Mouse (Mus musculus) liver, embryonic 14.5 days (tissue): ENCODE measurements at regions not wholly inside any gene's neighbourhood (a gene's known extent, or its start where the extent isn't known, plus 50 kb on each side); places are given as distances from the start of the nearest gene placed in this dataset.

Experiments used
- CTCF ChIP-seq: IDR thresholded peaks from 2 replicates; pipeline ENCODE4 v1.5.1; 2016; ENCODE audit warnings: antibody characterized with exemption, low read depth, control low read depth
- EP300 ChIP-seq: IDR thresholded peaks from 2 replicates; pipeline ENCODE4 v1.6.1; 2016; ENCODE audit warnings: antibody characterized with exemption, low read depth

DNA sequence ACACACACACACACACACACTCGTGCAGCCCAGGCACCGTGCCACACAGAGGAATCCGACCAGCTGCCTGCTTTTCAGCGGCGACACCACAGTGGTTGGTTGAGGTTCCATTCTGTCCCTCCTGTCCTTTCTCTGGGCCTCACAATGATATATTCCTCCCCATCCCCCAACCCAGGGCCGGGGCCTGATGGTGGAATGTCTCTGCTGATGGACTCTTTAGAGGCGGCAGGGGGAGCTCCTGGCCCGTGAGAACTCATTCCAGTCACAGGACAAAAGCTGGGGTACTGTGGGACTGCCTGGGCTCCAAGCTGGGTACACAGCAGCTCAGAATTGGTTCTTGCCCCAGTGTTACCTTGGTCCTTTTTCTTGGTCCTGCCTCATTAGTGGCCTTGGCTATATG is 78.1 kb downstream of the Tpra1 start:
- TF ChIP-seq CTCF (peak; percentile 64), EP300 (no peak)
